Mouse (Mus musculus) lung, adult 2 months (tissue): ENCODE results near the gene Sppl2b. TPM values are rescaled to one million over a fixed set of nuclear protein-coding genes. Genes with fewer than 3 reads are reported as not detected.
"Not testable (repeated sequence)": the region's sequence is repeated elsewhere in the genome, so short reads cannot be mapped to it uniquely, and the experiment has no call there.

Experiments used
- DNase-seq: peaks from one replicate; pipeline ENCODE4 v3.0.0; 2022
- H3K4me1 ChIP-seq: fragments of 200-500 bp; 2 replicates; pipeline ENCODE4 v1.6.1; 2011; ENCODE audit warnings: low read length; ENCODE audit not compliant: control insufficient read depth, insufficient read depth
- H3K4me3 ChIP-seq: fragments of 200-500 bp; replicated peaks from 2 replicates; pipeline ENCODE3; 2011; ENCODE audit warnings: low read depth, mild to moderate bottlenecking, control low read depth, low read length; ENCODE audit errors: extremely low read depth
- CTCF ChIP-seq: fragments of 200-500 bp; IDR thresholded peaks from 2 replicates; pipeline ENCODE4 v1.5.1; 2011; ENCODE audit warnings: mild to moderate bottlenecking, low read length, control low read depth; ENCODE audit not compliant: insufficient read depth
- POLR2A ChIP-seq: fragments of 200-500 bp; IDR thresholded peaks from 2 replicates; pipeline ENCODE4 v1.6.1; 2011; ENCODE audit warnings: low read depth, mild to moderate bottlenecking, control low read depth, low read length, borderline replicate concordance; ENCODE audit errors: extremely low read depth
- WGBS: fragments of 180-500 bp; shearing (Covaris S2); methylation state at CpG from one replicate; pipeline ENCODE4 v1.1.7; 2018; 5-methylcytosine and 5-hydroxymethylcytosine counted together
- polyA plus RNA-seq: library from polyadenylated mRNA; depleted of rRNA; stranded (reverse); fragments of >200 nt; gene quantifications from 2 replicates; pipeline ENCODE4 v1.2.3, GENCODE M21; 2012

The Sppl2b gene
- polyA plus RNA-seq, 1 experiment = 93.9 TPM

GRCm38 (mm10) chr10:80812391-80813041 lies 42.6 kb upstream of the Sppl2b start:
- no peak overlapping the region for H3K4me3 ChIP-seq
- no peak for TF ChIP-seq POLR2A
- no peak for TF ChIP-seq CTCF
- DNase-seq = no peak
- H3K4me1 ChIP-seq = no peaks in the 10 kb centered on the region
- WGBS = 46% methylated on average over 5 of the region's 5 CpGs

GRCm38 (mm10) chr10:80813366-80813765 lies 41.7 kb upstream of the Sppl2b start, which contains the start of gene Jsrp1:
Jsrp1 (minus strand) TSS chr10:80813498.
- no peaks in the 10 kb centered on the region for H3K4me1 ChIP-seq
- no peak for TF ChIP-seq POLR2A
- no peak for TF ChIP-seq CTCF
- no peak within 1 kb of the TSS for H3K4me3 ChIP-seq
- DNase-seq = no peak
- WGBS = 66% methylated on average over 4 of the region's 4 CpGs

- 57% methylated on average over 7 of the region's 7 CpGs for WGBS
- no peak for TF ChIP-seq CTCF
- no peak for TF ChIP-seq POLR2A
- DNase-seq = no peak
- Histone ChIP-seq H3K4me3 (no peak overlapping the region), H3K4me1 (no peaks in the 10 kb centered on the region)
Measured at GRCm38 (mm10) chr10:80814800-80815199, 40.3 kb upstream of the Sppl2b start.

- 78% methylated on average over 3 of the region's 3 CpGs for WGBS
Measured at GRCm38 (mm10) chr10:80816303-80816702, 38.8 kb upstream of the Sppl2b start.

GRCm38 (mm10) chr10:80817164-80817563 lies 37.9 kb upstream of the Sppl2b start:
- TF ChIP-seq POLR2A (no peak), CTCF (no peak)
- DNase-seq = no peak
- no peaks in the 10 kb centered on the region for H3K4me1 ChIP-seq
- WGBS = 50% methylated on average over 2 of the region's 2 CpGs
- H3K4me3 ChIP-seq = no peak overlapping the region

More at GRCm38 (mm10) chr10:80816303-80816702, 38.8 kb upstream of the Sppl2b start:
- DNase-seq, H3K4me3 ChIP-seq, H3K4me1 ChIP-seq: not testable (repeated sequence)

GRCm38 (mm10) chr10:80817955-80818354 lies 37.1 kb upstream of the Sppl2b start:
- H3K4me3 ChIP-seq, DNase-seq, H3K4me1 ChIP-seq: not testable (repeated sequence)
- 81% methylated on average over 7 of the region's 7 CpGs for WGBS

- DNase-seq = no peak
- TF ChIP-seq CTCF = no peak
- no peak for TF ChIP-seq POLR2A
Measured at GRCm38 (mm10) chr10:80818599-80819281, 36.3 kb upstream of the Sppl2b start.

GRCm38 (mm10) chr10:80819406-80819805 lies 35.7 kb upstream of the Sppl2b start:
- Histone ChIP-seq H3K4me1 (no peaks in the 10 kb centered on the region), H3K4me3 (no peak overlapping the region)
- no peak for DNase-seq
- WGBS = 34% methylated on average over 3 of the region's 3 CpGs
- TF ChIP-seq POLR2A (no peak), CTCF (no peak)

More at GRCm38 (mm10) chr10:80818599-80819281, 36.3 kb upstream of the Sppl2b start:
- Histone ChIP-seq H3K4me1 (no peaks in the 10 kb centered on the region), H3K4me3 (no peak overlapping the region)
- 47% methylated on average over 6 of the region's 6 CpGs for WGBS

- Histone ChIP-seq H3K4me1 (no peaks in the 10 kb centered on the region), H3K4me3 (no peak overlapping the region)
- no peak for DNase-seq
- 41% methylated on average over 2 of the region's 2 CpGs for WGBS
- no peak for TF ChIP-seq POLR2A
- 0 out of 2 replicates have a peak, but pooled peaks have one; percentile 17 for TF ChIP-seq CTCF
Measured at GRCm38 (mm10) chr10:80821991-80822390, 33.1 kb upstream of the Sppl2b start.

GRCm38 (mm10) chr10:80822528-80822927 lies 32.5 kb upstream of the Sppl2b start:
- 82% methylated on average over 5 of the region's 5 CpGs for WGBS
- TF ChIP-seq POLR2A (no peak), CTCF (no peak)
- Histone ChIP-seq H3K4me3 (no peak overlapping the region), H3K4me1 (no peaks in the 10 kb centered on the region; the same call in 1 of the 2 replicates)
- DNase-seq = no peak
